In genomic region chr2:51141345-51141744, GRCm38 (mm10) we compare ENCODE assay signal across 10 mouse cellular contexts. TPM values are rescaled to one million over a fixed set of nuclear protein-coding genes. Genes with fewer than 3 reads are reported as not detected.
DNase-seq lines count a peak whose midpoint lies in the region; ATAC-seq lines count a peak whose summit lies in the region.
"Had no signal": no experiment of that assay in that cellular context is flagged by ENCODE, and none has a peak within 500 bp of the region (broad histone marks: within the 10 kb centered on the region; RNA-seq: fewer than 3 reads in every experiment).

No protein-coding gene starts in this region.

- no peaks in the 10 kb centered on the region; the same call in 1 of the 2 replicates for H3K27me3 ChIP-seq in kidney, embryonic 14.5 days (ENCODE audit: control insufficient read depth, insufficient read depth, low read length)
- no peaks in the 10 kb centered on the region for H3K27me3 ChIP-seq in forebrain, embryonic 13.5 days
- no peaks in the 10 kb centered on the region for H3K27me3 ChIP-seq in limb, embryonic 13.5 days
- no peaks in the 10 kb centered on the region for H3K27me3 ChIP-seq in neural tube, embryonic 13.5 days
- H3K27me3 ChIP-seq: CH12.LX had no signal

- H3K4me3 ChIP-seq in kidney, embryonic 14.5 days (ENCODE audit: low read length) = peak overlapping the region; percentile 9; the same call in 1 of the 2 replicates
- H3K4me3 ChIP-seq in forebrain, embryonic 13.5 days = peak overlapping the region; percentile 34
- H3K4me3 ChIP-seq in limb, embryonic 13.5 days = peak overlapping the region; percentile 28
- peak overlapping the region; percentile 31 for H3K4me3 ChIP-seq in neural tube, embryonic 13.5 days

- peaks cover 10% of the 10 kb centered on the region; the same call in 1 of the 2 replicates for H3K36me3 ChIP-seq in kidney, embryonic 14.5 days (ENCODE audit: control insufficient read depth, insufficient read depth, low read length)
- peaks cover 36% of the 10 kb centered on the region for H3K36me3 ChIP-seq in forebrain, embryonic 13.5 days (ENCODE audit: poor library complexity, severe bottlenecking)
- H3K36me3 ChIP-seq in limb, embryonic 13.5 days = peaks cover 34% of the 10 kb centered on the region
- H3K36me3 ChIP-seq in neural tube, embryonic 13.5 days = peaks cover 18% of the 10 kb centered on the region

- no peak for DNase-seq in kidney, postnatal 25 days
- DNase-seq in cerebellum, postnatal 14 days = no peak
- no peak for DNase-seq in spleen, adult 18-20 months
- DNase-seq in left cerebral cortex, adult 11 months (ENCODE audit: low spot score) = no peak

- H3K4me2 ChIP-seq in kidney, embryonic 14.5 days (replicated peaks; ENCODE audit: low read depth, low read length) = peak overlapping the region; percentile 31
- peak overlapping the region; percentile 62 for H3K4me2 ChIP-seq in forebrain, embryonic 13.5 days
- H3K4me2 ChIP-seq in limb, embryonic 13.5 days (replicated peaks) = peak overlapping the region; percentile 71
- peak overlapping the region; percentile 75 for H3K4me2 ChIP-seq in neural tube, embryonic 13.5 days

- no peak overlapping the region for H3K9ac ChIP-seq in kidney, embryonic 14.5 days (ENCODE audit: low read depth, low read length)
- peak overlapping the region; percentile 61 for H3K9ac ChIP-seq in forebrain, embryonic 13.5 days
- peak overlapping the region; percentile 67 for H3K9ac ChIP-seq in limb, embryonic 13.5 days
- H3K9ac ChIP-seq in neural tube, embryonic 13.5 days = peak overlapping the region; percentile 58

- no peak for ATAC-seq in kidney, embryonic 14.5 days (ENCODE audit: low FRiP score, low TSS enrichment)
- no peak for ATAC-seq in forebrain, embryonic 13.5 days
- no peak for ATAC-seq in limb, embryonic 13.5 days (ENCODE audit: low FRiP score, low read depth)
- no peak for ATAC-seq in neural tube, embryonic 13.5 days (ENCODE audit: low read depth)

- 71% methylated on average over 3 of the region's 3 CpGs for WGBS in kidney, embryonic 14.5 days
- WGBS in forebrain, embryonic 13.5 days = 49% methylated on average over 3 of the region's 3 CpGs
- WGBS in limb, embryonic 13.5 days = 51% methylated on average over 3 of the region's 3 CpGs
- WGBS in neural tube, embryonic 13.5 days = 59% methylated on average over 3 of the region's 3 CpGs

- H3K4me1 ChIP-seq in kidney, embryonic 14.5 days (ENCODE audit: control insufficient read depth, insufficient read depth, low read length) = peaks cover 56% of the 10 kb centered on the region
- H3K4me1 ChIP-seq in forebrain, embryonic 13.5 days = peaks cover 85% of the 10 kb centered on the region
- peaks cover 86% of the 10 kb centered on the region for H3K4me1 ChIP-seq in limb, embryonic 13.5 days
- H3K4me1 ChIP-seq in neural tube, embryonic 13.5 days (replicated peaks) = peaks cover 93% of the 10 kb centered on the region

- H3K9me3 ChIP-seq in kidney, embryonic 14.5 days (ENCODE audit: control insufficient read depth, low read length) = no peaks in the 10 kb centered on the region
- no peaks in the 10 kb centered on the region for H3K9me3 ChIP-seq in forebrain, embryonic 13.5 days (replicated peaks)
- H3K9me3 ChIP-seq in limb, embryonic 13.5 days = no peaks in the 10 kb centered on the region
- no peaks in the 10 kb centered on the region for H3K9me3 ChIP-seq in neural tube, embryonic 13.5 days

- H3K27ac ChIP-seq in kidney, embryonic 14.5 days (ENCODE audit: low read depth, low read length) = peak overlapping the region; percentile 73; the same call in 1 of the 2 replicates
- peak overlapping the region; percentile 65 for H3K27ac ChIP-seq in forebrain, embryonic 13.5 days
- H3K27ac ChIP-seq in limb, embryonic 13.5 days = peak overlapping the region; percentile 49
- peak overlapping the region; percentile 77; the same call in 1 of the 2 replicates for H3K27ac ChIP-seq in neural tube, embryonic 13.5 days (replicated peaks)
- H3K27ac ChIP-seq: macrophage had no signal

RNA-seq across cellular contexts. Expression of gene Rnd3, which starts 7.6 kb away (rescaled TPM):
- 23.8 and 41.5 TPM in 2 replicates for polyA plus RNA-seq in kidney, embryonic 14.5 days (2014; fragmentation: Nextera tagmentation; extraction: Ambion mirVana)
- polyA plus RNA-seq in forebrain, embryonic 13.5 days (2015; fragmentation: Nextera tagmentation; extraction: Ambion mirVana) = 199 and 207 TPM in 2 replicates
- 168 and 177 TPM in 2 replicates for polyA plus RNA-seq in limb, embryonic 13.5 days (2015; fragmentation: Nextera tagmentation; extraction: Ambion mirVana)
- polyA plus RNA-seq in neural tube, embryonic 13.5 days (2015; fragmentation: Nextera tagmentation; extraction: Ambion mirVana) = 158 and 171 TPM in 2 replicates
